Mouse (Mus musculus): ENCODE measurements at regions not wholly inside any gene's neighbourhood (a gene's known extent, or its start where the extent isn't known, plus 50 kb on each side); places are given as distances from the start of the nearest gene placed in this dataset.
A peak's percentile ranks its signal among the peaks of the same experiment; 100 is the strongest.
"Not testable (repeated sequence)": the region's sequence is repeated elsewhere in the genome, so short reads cannot be mapped to it uniquely, and the experiment has no call there.

- intact Hi-C loops (cut with DNase I), result no loop called here
- DNase-seq (ENCODE audit: low spot score in 2 of 2), result peak; percentile 58 to 61
Measured at GRCm38 (mm10) chr15:93002002-93002904, 272.7 kb downstream of the Gxylt1 start.

GRCm38 (mm10) chr15:93001346-93002001, 273.5 kb downstream of the Gxylt1 start:
- intact Hi-C loops (cut with DNase I), result no loop called here
- peak in 1 of 2 experiments; percentile 44 for DNase-seq (ENCODE audit: low spot score in 2 of 2)

GRCm38 (mm10) chr15:93000121-93000520, 274.9 kb downstream of the Gxylt1 start:
- intact Hi-C loops (cut with DNase I), result no loop called here
- DNase-seq (ENCODE audit: low spot score in 2 of 2), result no peak

- intact Hi-C loops (cut with DNase I), result no loop called here
- no peak for DNase-seq (ENCODE audit: low spot score in 2 of 2)
Measured at GRCm38 (mm10) chr15:92997933-92998332, 277.0 kb downstream of the Gxylt1 start.

GRCm38 (mm10) chr15:92994191-92994671, 280.7 kb downstream of the Gxylt1 start:
- intact Hi-C loops (cut with DNase I), result no loop called here
- no peak for DNase-seq (ENCODE audit: low spot score in 2 of 2)

GRCm38 (mm10) chr15:92993538-92994190, 281.3 kb downstream of the Gxylt1 start:
- DNase-seq (ENCODE audit: low spot score in 2 of 2), result no peak
- intact Hi-C loops (cut with DNase I), result no loop called here

- intact Hi-C loops (cut with DNase I), result no loop called here
- peak; percentile 26 to 28 for DNase-seq (ENCODE audit: low spot score in 2 of 2)
Measured at GRCm38 (mm10) chr15:92975774-92976173, 299.2 kb downstream of the Gxylt1 start.

GRCm38 (mm10) chr15:92974931-92975330, 300.0 kb downstream of the Gxylt1 start:
- DNase-seq (ENCODE audit: low spot score in 2 of 2), result peak; percentile 55 to 76

GRCm38 (mm10) chr15:92973651-92974229, 301.2 kb downstream of the Gxylt1 start:
- DNase-seq (ENCODE audit: low spot score in 2 of 2), result peak in 1 of 2 experiments; percentile 15
- intact Hi-C loops (cut with DNase I), result no loop called here

More at GRCm38 (mm10) chr15:92974931-92975330, 300.0 kb downstream of the Gxylt1 start:
- intact Hi-C loops (cut with DNase I), result no loop called here

GRCm38 (mm10) chr15:92965556-92965955, 309.4 kb downstream of the Gxylt1 start:
- intact Hi-C loops (cut with DNase I), result no loop called here
- no peak for DNase-seq (ENCODE audit: low spot score in 2 of 2)

- no peak for DNase-seq (ENCODE audit: low spot score in 2 of 2)
- intact Hi-C loops (cut with DNase I), result no loop called here
Measured at GRCm38 (mm10) chr15:92964901-92965300, 310.1 kb downstream of the Gxylt1 start.

GRCm38 (mm10) chr15:92964131-92964530, 310.8 kb downstream of the Gxylt1 start:
- intact Hi-C loops (cut with DNase I), result no loop called here
- DNase-seq (ENCODE audit: low spot score in 2 of 2), result no peak

- DNase-seq (ENCODE audit: low spot score in 2 of 2); intact Hi-C loops (cut with DNase I): not testable (repeated sequence)
Measured at GRCm38 (mm10) chr15:92950912-92951311, 324.1 kb downstream of the Gxylt1 start.

GRCm38 (mm10) chr15:92946216-92946615, 328.8 kb downstream of the Gxylt1 start:
- intact Hi-C loops (cut with DNase I), result loop anchor here (10.0 kb wide), 1 partner anchor 269 kb away; no protein-coding TSS in a partner anchor
- peak in 1 of 2 experiments; percentile 12 for DNase-seq (ENCODE audit: low spot score in 2 of 2)

- peak in 1 of 2 experiments; percentile 5 for DNase-seq (ENCODE audit: low spot score in 2 of 2)
- intact Hi-C loops (cut with DNase I), result no loop called here
Measured at GRCm38 (mm10) chr15:92903821-92904220, 371.2 kb downstream of the Gxylt1 start.

GRCm38 (mm10) chr15:92897277-92897676, 377.7 kb downstream of the Gxylt1 start:
- no peak for DNase-seq (ENCODE audit: low spot score in 2 of 2)
- intact Hi-C loops (cut with DNase I), result no loop called here

- DNase-seq (ENCODE audit: low spot score in 2 of 2), result no peak
- intact Hi-C loops (cut with DNase I), result no loop called here
Measured at GRCm38 (mm10) chr15:92895836-92896235, 379.1 kb downstream of the Gxylt1 start.

GRCm38 (mm10) chr15:92876438-92876837, 398.5 kb downstream of the Gxylt1 start:
- DNase-seq (ENCODE audit: low spot score in 2 of 2), result no peak
- intact Hi-C loops (cut with DNase I), result no loop called here

- peak in 1 of 2 experiments; percentile 2 for DNase-seq (ENCODE audit: low spot score in 2 of 2)
- intact Hi-C loops (cut with DNase I), result no loop called here
Measured at GRCm38 (mm10) chr15:92864106-92864505, 410.9 kb downstream of the Gxylt1 start.

All from left cerebral cortex, postnatal 14 days (tissue).